Mouse (Mus musculus) liver, adult 2 months (tissue): ENCODE measurements at regions not wholly inside any gene's neighbourhood (a gene's known extent, or its start where the extent isn't known, plus 50 kb on each side); places are given as distances from the start of the nearest gene placed in this dataset.

Source experiments
- DNase-seq: peaks from one replicate; pipeline ENCODE4 v3.0.0-alpha.2; 2011; ENCODE audit warnings: low read depth, low spot score; ENCODE audit errors: extremely low read depth
- H3K27ac ChIP-seq: fragments of 200-500 bp; replicated peaks from 2 replicates; pipeline ENCODE4 v1.5.1; 2012; ENCODE audit warnings: low read depth, mild to moderate bottlenecking, control low read depth, inconsistent platforms, low read length; ENCODE audit not compliant: insufficient read depth
- H3K27me3 ChIP-seq: fragments of 200-500 bp; 2 replicates; pipeline ENCODE4 v1.6.1; 2012; ENCODE audit warnings: mild to moderate bottlenecking, moderate library complexity, low read length, inconsistent platforms; ENCODE audit not compliant: control insufficient read depth, insufficient read depth
- H3K36me3 ChIP-seq: fragments of 200-500 bp; 2 replicates; pipeline ENCODE4 v1.6.1; 2012; ENCODE audit warnings: low read length, inconsistent platforms; ENCODE audit not compliant: control insufficient read depth, insufficient read depth
- H3K4me1 ChIP-seq: fragments of 200-500 bp; 2 replicates; pipeline ENCODE4 v1.6.1; 2011; ENCODE audit warnings: low read length; ENCODE audit not compliant: control insufficient read depth, insufficient read depth
- H3K4me3 ChIP-seq: fragments of 200-500 bp; 2 replicates; pipeline ENCODE4 v1.5.1; 2011; ENCODE audit warnings: low read depth, mild to moderate bottlenecking, control low read depth, low read length, moderate library complexity; ENCODE audit not compliant: insufficient read depth
- H3K79me2 ChIP-seq: fragments of 200-500 bp; 2 replicates; pipeline ENCODE4 v1.6.1; 2012; ENCODE audit warnings: inconsistent platforms, mild to moderate bottlenecking, low read length, moderate library complexity; ENCODE audit not compliant: control insufficient read depth, insufficient read depth
- H3K9ac ChIP-seq: fragments of 200-500 bp; 2 replicates; pipeline ENCODE4 v1.6.1; 2012; ENCODE audit warnings: low read depth, mild to moderate bottlenecking, control low read depth, inconsistent platforms, low read length
- CTCF ChIP-seq: fragments of 200-500 bp; IDR thresholded peaks from 2 replicates; pipeline ENCODE4 v1.5.1; 2011; ENCODE audit warnings: low read depth, low read length, control low read depth
- POLR2A ChIP-seq: fragments of 200-500 bp; IDR thresholded peaks from 2 replicates; pipeline ENCODE4 v1.6.1; 2011; ENCODE audit warnings: low read length, control low read depth; ENCODE audit not compliant: insufficient read depth; ENCODE audit errors: extremely low read depth
- WGBS: fragments of 180-500 bp; shearing (Covaris S2); methylation state at CpG from one replicate; pipeline ENCODE4 v1.1.7; 2018; 5-methylcytosine and 5-hydroxymethylcytosine counted together

- Histone ChIP-seq H3K4me1 (no peaks in the 10 kb centered on the region), H3K4me3 (no peak overlapping the region), H3K27me3 (no peaks in the 10 kb centered on the region), H3K9ac (no peak overlapping the region), H3K79me2 (no peaks in the 10 kb centered on the region), H3K36me3 (no peaks in the 10 kb centered on the region), H3K27ac (no peak overlapping the region)
- TF ChIP-seq POLR2A (no peak), CTCF (no peak)
- DNase-seq = peak; percentile 30
- WGBS = 77% methylated on average over 7 of the region's 7 CpGs
These were observed 82.2 kb upstream of the Btg1 start for GRCm38 (mm10) chr10:96534547-96535124.

GRCm38 (mm10) chr10:96535461-96535860 lies 81.3 kb upstream of the Btg1 start:
- 74% methylated on average over 9 of the region's 9 CpGs for WGBS

GRCm38 (mm10) chr10:96540828-96541227 lies 76.0 kb upstream of the Btg1 start:
- no peak overlapping the region for H3K4me3 ChIP-seq
- no peak overlapping the region for H3K9ac ChIP-seq
- no peak for TF ChIP-seq POLR2A
- no peaks in the 10 kb centered on the region for H3K36me3 ChIP-seq
- no peak overlapping the region for H3K27ac ChIP-seq
- no peaks in the 10 kb centered on the region for H3K27me3 ChIP-seq
- H3K79me2 ChIP-seq = no peaks in the 10 kb centered on the region
- H3K4me1 ChIP-seq = no peaks in the 10 kb centered on the region
- 96% methylated on average over 2 of the region's 2 CpGs for WGBS
- no peak for DNase-seq

More at GRCm38 (mm10) chr10:96535461-96535860, 81.3 kb upstream of the Btg1 start:
- Histone ChIP-seq H3K27ac (no peak overlapping the region), H3K36me3 (no peaks in the 10 kb centered on the region), H3K4me1 (no peaks in the 10 kb centered on the region), H3K79me2 (no peaks in the 10 kb centered on the region), H3K27me3 (no peaks in the 10 kb centered on the region), H3K4me3 (no peak overlapping the region), H3K9ac (no peak overlapping the region)
- TF ChIP-seq POLR2A = no peak
- no peak for TF ChIP-seq CTCF
- no peak for DNase-seq

- peaks cover 3% of the 10 kb centered on the region; the same call in 1 of the 2 replicates for H3K4me1 ChIP-seq
- H3K79me2 ChIP-seq = no peaks in the 10 kb centered on the region
- WGBS = 85% methylated on average over 6 of the region's 6 CpGs
- H3K4me3 ChIP-seq = no peak overlapping the region
- no peak for DNase-seq
- H3K36me3 ChIP-seq = no peaks in the 10 kb centered on the region
- H3K27me3 ChIP-seq = no peaks in the 10 kb centered on the region
- TF ChIP-seq POLR2A = no peak
- TF ChIP-seq CTCF = no peak
- H3K27ac ChIP-seq = no peak overlapping the region
- no peak overlapping the region for H3K9ac ChIP-seq
These were observed 71.5 kb upstream of the Btg1 start for GRCm38 (mm10) chr10:96545312-96545711.

GRCm38 (mm10) chr10:96545761-96546388 lies 70.9 kb upstream of the Btg1 start:
- 86% methylated on average over 2 of the region's 2 CpGs for WGBS
- no peak for DNase-seq
- H3K79me2 ChIP-seq = no peaks in the 10 kb centered on the region
- no peak for TF ChIP-seq POLR2A
- TF ChIP-seq CTCF = no peak
- H3K4me3 ChIP-seq = no peak overlapping the region
- no peaks in the 10 kb centered on the region for H3K36me3 ChIP-seq
- H3K27me3 ChIP-seq = no peaks in the 10 kb centered on the region
- peaks cover 3% of the 10 kb centered on the region; the same call in 1 of the 2 replicates for H3K4me1 ChIP-seq
- H3K9ac ChIP-seq = no peak overlapping the region
- no peak overlapping the region for H3K27ac ChIP-seq

GRCm38 (mm10) chr10:96549651-96550050 lies 67.2 kb upstream of the Btg1 start:
- 82% methylated on average over 2 of the region's 2 CpGs for WGBS
- no peak for TF ChIP-seq CTCF
- no peak for TF ChIP-seq POLR2A

More at GRCm38 (mm10) chr10:96549651-96550050, 67.2 kb upstream of the Btg1 start:
- no peak for DNase-seq
- H3K79me2 ChIP-seq = no peaks in the 10 kb centered on the region
- H3K36me3 ChIP-seq = no peaks in the 10 kb centered on the region
- H3K4me1 ChIP-seq = peaks cover 3% of the 10 kb centered on the region; the same call in 1 of the 2 replicates
- H3K27me3 ChIP-seq = no peaks in the 10 kb centered on the region
- H3K4me3 ChIP-seq = no peak overlapping the region
- H3K27ac ChIP-seq = no peak overlapping the region
- no peak overlapping the region for H3K9ac ChIP-seq
